Mouse (Mus musculus) hindbrain, embryonic 16.5 days (tissue): ENCODE measurements around the gene Ckap2. TPM values are rescaled to one million over a fixed set of nuclear protein-coding genes. Genes with fewer than 3 reads are reported as not detected.
A peak's percentile ranks its signal among the peaks of the same experiment; 100 is the strongest.

ENCODE experiments used
- ATAC-seq: fragments of 200-750 bp; cut with Nextera tagmentation; 2 replicates; pipeline ENCODE4 v1.8.0; 2017; ENCODE audit warnings: moderate TSS enrichment, moderate library complexity
- H3K27ac ChIP-seq: fragments of 300-500 bp; sonication (generic); 2 replicates; pipeline ENCODE4 v1.5.1; 2014; ENCODE audit warnings: low read depth, mild to moderate bottlenecking, control low read depth, low read length, moderate library complexity
- H3K27me3 ChIP-seq: fragments of 300-500 bp; sonication (generic); replicated peaks from 2 replicates; pipeline ENCODE4 v1.6.1; 2014; ENCODE audit warnings: low read length; ENCODE audit not compliant: control insufficient read depth, insufficient read depth
- H3K36me3 ChIP-seq: fragments of 300-500 bp; sonication (generic); 2 replicates; pipeline ENCODE4 v1.6.1; 2014; ENCODE audit warnings: mild to moderate bottlenecking, low read length, moderate library complexity, mixed read lengths; ENCODE audit not compliant: control insufficient read depth, insufficient read depth
- H3K4me1 ChIP-seq: fragments of 300-500 bp; sonication (generic); 2 replicates; pipeline ENCODE4 v1.6.1; 2014; ENCODE audit warnings: low read depth, low read length; ENCODE audit not compliant: control insufficient read depth, insufficient read depth
- H3K4me2 ChIP-seq: fragments of 300-500 bp; sonication (generic); 2 replicates; pipeline ENCODE4 v1.6.1; 2014; ENCODE audit warnings: mild to moderate bottlenecking, low read length, control low read depth, moderate library complexity
- H3K4me3 ChIP-seq: fragments of 300-500 bp; sonication (generic); 2 replicates; pipeline ENCODE4 v1.5.1; 2014; ENCODE audit warnings: mild to moderate bottlenecking, low read length, control low read depth, moderate library complexity
- H3K9ac ChIP-seq: fragments of 300-500 bp; sonication (generic); 2 replicates; pipeline ENCODE4 v1.6.1; 2014; ENCODE audit warnings: low read depth, mild to moderate bottlenecking, control low read depth, low read length, moderate library complexity
- H3K9me3 ChIP-seq: fragments of 300-500 bp; sonication (generic); 2 replicates; pipeline ENCODE4 v1.6.1; 2014; ENCODE audit warnings: mild to moderate bottlenecking, low read length, moderate library complexity; ENCODE audit not compliant: control insufficient read depth
- WGBS: fragments of 180-500 bp; shearing (Covaris S2); extraction: QIAGEN DNeasy Blood & Tissue Kit; methylation state at CpG from one replicate; pipeline ENCODE4 v1.1.7; 2014; 5-methylcytosine and 5-hydroxymethylcytosine counted together
- polyA plus RNA-seq: library from polyadenylated mRNA; unstranded; fragments of >200 nt; fragmentation: Nextera tagmentation; extraction: Ambion mirVana; gene quantifications from 2 replicates; pipeline ENCODE4 v1.2.1, GENCODE M21; 2015

Ckap2 gene
- polyA plus RNA-seq, 1 experiment from 2014 or later: 12.8 TPM

- Histone ChIP-seq H3K27me3 (no peaks in the 10 kb centered on the region), H3K4me2 (no peak overlapping the region), H3K27ac (no peak overlapping the region), H3K4me1 (peaks cover 2% of the 10 kb centered on the region), H3K9ac (no peak overlapping the region), H3K36me3 (0 out of 2 replicates have a peak, but pooled peaks cover 3% of the 10 kb centered on the region), H3K9me3 (no peaks in the 10 kb centered on the region), H3K4me3 (no peak overlapping the region)
- 91% methylated on average over 8 of the region's 8 CpGs for WGBS
- no peak for ATAC-seq
Observed at GRCm38 (mm10) chr8:22162206-22162605, 23.4 kb downstream of the Ckap2 start.

- Histone ChIP-seq H3K27me3 (no peaks in the 10 kb centered on the region), H3K4me2 (no peak overlapping the region), H3K9me3 (no peaks in the 10 kb centered on the region), H3K4me1 (no peaks in the 10 kb centered on the region), H3K9ac (no peak overlapping the region), H3K4me3 (no peak overlapping the region), H3K27ac (no peak overlapping the region), H3K36me3 (peaks cover 3% of the 10 kb centered on the region; the same call in 1 of the 2 replicates)
- WGBS: 74% methylated on average over 3 of the region's 3 CpGs
- no peak for ATAC-seq
Observed at GRCm38 (mm10) chr8:22150345-22150663, 35.3 kb downstream of the Ckap2 start.

GRCm38 (mm10) chr8:22149643-22150344 is 35.8 kb downstream of the Ckap2 start:
- H3K4me3 ChIP-seq: no peak overlapping the region
- WGBS: 93% methylated on average over 11 of the region's 11 CpGs
- H3K4me1 ChIP-seq: no peaks in the 10 kb centered on the region

GRCm38 (mm10) chr8:22148367-22148740 is 37.3 kb downstream of the Ckap2 start:
- Histone ChIP-seq H3K36me3 (no peaks in the 10 kb centered on the region), H3K27ac (no peak overlapping the region), H3K27me3 (no peaks in the 10 kb centered on the region), H3K4me1 (no peaks in the 10 kb centered on the region), H3K9ac (no peak overlapping the region), H3K4me3 (no peak overlapping the region), H3K9me3 (no peaks in the 10 kb centered on the region), H3K4me2 (no peak overlapping the region)
- 95% methylated on average over 7 of the region's 7 CpGs for WGBS
- no peak for ATAC-seq

More at GRCm38 (mm10) chr8:22149643-22150344, 35.8 kb downstream of the Ckap2 start:
- H3K9me3 ChIP-seq: no peaks in the 10 kb centered on the region
- no peak overlapping the region for H3K27ac ChIP-seq
- H3K4me2 ChIP-seq: no peak overlapping the region
- no peak overlapping the region for H3K9ac ChIP-seq
- H3K36me3 ChIP-seq: no peaks in the 10 kb centered on the region
- no peak for ATAC-seq
- no peaks in the 10 kb centered on the region for H3K27me3 ChIP-seq

- Histone ChIP-seq H3K4me2 (no peak overlapping the region), H3K4me3 (no peak overlapping the region), H3K9me3 (no peaks in the 10 kb centered on the region), H3K9ac (no peak overlapping the region), H3K27me3 (no peaks in the 10 kb centered on the region), H3K36me3 (no peaks in the 10 kb centered on the region), H3K27ac (no peak overlapping the region), H3K4me1 (no peaks in the 10 kb centered on the region)
- ATAC-seq: no peak
- 80% methylated on average over 9 of the region's 9 CpGs for WGBS
Observed at GRCm38 (mm10) chr8:22147706-22148366, 37.8 kb downstream of the Ckap2 start.

- Histone ChIP-seq H3K9ac (no peak overlapping the region), H3K9me3 (no peaks in the 10 kb centered on the region), H3K27ac (no peak overlapping the region), H3K27me3 (no peaks in the 10 kb centered on the region), H3K4me3 (no peak overlapping the region), H3K4me1 (no peaks in the 10 kb centered on the region), H3K4me2 (no peak overlapping the region), H3K36me3 (no peaks in the 10 kb centered on the region)
- no peak for ATAC-seq
- 82% methylated on average over 6 of the region's 6 CpGs for WGBS
Observed at GRCm38 (mm10) chr8:22145831-22146230, 39.8 kb downstream of the Ckap2 start.

- H3K4me2 ChIP-seq: no peak overlapping the region
- no peaks in the 10 kb centered on the region for H3K27me3 ChIP-seq
- peak; percentile 64; the same call in 1 of the 2 replicates for ATAC-seq
- no peaks in the 10 kb centered on the region for H3K4me1 ChIP-seq
- H3K4me3 ChIP-seq: no peak overlapping the region
- no peak overlapping the region for H3K9ac ChIP-seq
- H3K9me3 ChIP-seq: no peaks in the 10 kb centered on the region
- H3K36me3 ChIP-seq: no peaks in the 10 kb centered on the region; the same call in 1 of the 2 replicates
- 83% methylated on average over 1 of the region's 1 CpGs for WGBS
- H3K27ac ChIP-seq: no peak overlapping the region
Observed at GRCm38 (mm10) chr8:22143764-22144491, 41.7 kb downstream of the Ckap2 start.

- H3K27me3 ChIP-seq: no peaks in the 10 kb centered on the region
- no peak overlapping the region for H3K9ac ChIP-seq
- WGBS: 87% methylated on average over 4 of the region's 4 CpGs
- ATAC-seq: no peak
- H3K36me3 ChIP-seq: no peaks in the 10 kb centered on the region; the same call in 1 of the 2 replicates
- H3K4me2 ChIP-seq: no peak overlapping the region
- H3K27ac ChIP-seq: no peak overlapping the region
- no peaks in the 10 kb centered on the region for H3K9me3 ChIP-seq
- no peak overlapping the region for H3K4me3 ChIP-seq
- no peaks in the 10 kb centered on the region for H3K4me1 ChIP-seq
Observed at GRCm38 (mm10) chr8:22142592-22142991, 43.0 kb downstream of the Ckap2 start.

- WGBS: 94% methylated on average over 4 of the region's 4 CpGs
- H3K4me1 ChIP-seq: no peaks in the 10 kb centered on the region
Observed at GRCm38 (mm10) chr8:22141836-22142385, 43.7 kb downstream of the Ckap2 start.

More at GRCm38 (mm10) chr8:22141836-22142385, 43.7 kb downstream of the Ckap2 start:
- no peak for ATAC-seq
- Histone ChIP-seq H3K36me3 (no peaks in the 10 kb centered on the region; the same call in 1 of the 2 replicates), H3K4me2 (no peak overlapping the region), H3K9me3 (no peaks in the 10 kb centered on the region), H3K9ac (no peak overlapping the region), H3K4me3 (no peak overlapping the region), H3K27me3 (no peaks in the 10 kb centered on the region), H3K27ac (no peak overlapping the region)
